Mouse (Mus musculus) gastrocnemius, adult 18-20 months (tissue): ENCODE measurements around the gene Mcidas. TPM values are rescaled to one million over a fixed set of nuclear protein-coding genes. Genes with fewer than 3 reads are reported as not detected.
A peak's percentile ranks its signal among the peaks of the same experiment; 100 is the strongest.
"Not testable (repeated sequence)": the region's sequence is repeated elsewhere in the genome, so short reads cannot be mapped to it uniquely, and the experiment has no call there.

Experiments
- DNase-seq: peaks from one replicate; pipeline ENCODE4 v3.0.0; 2021; ENCODE audit warnings: low spot score
- total RNA-seq, 2 experiments: library from RNA; stranded (reverse); gene quantifications; 2 replicates each; pipeline ENCODE4 v1.2.3; 2021

Mcidas gene
- total RNA-seq, 2 experiments from 2014 or later: not detected

GRCm38 (mm10) chr13:113012683-113013082, 19.0 kb downstream of the Mcidas start:
- no peak for DNase-seq

GRCm38 (mm10) chr13:113013174-113013953, 19.7 kb downstream of the Mcidas start:
- not testable (repeated sequence) for DNase-seq

- no peak for DNase-seq
These were observed 27.9 kb downstream of the Mcidas start for GRCm38 (mm10) chr13:113021521-113021920.

GRCm38 (mm10) chr13:113022467-113022866, 28.8 kb downstream of the Mcidas start:
- DNase-seq: no peak

- DNase-seq: no peak
These were observed 29.9 kb downstream of the Mcidas start for GRCm38 (mm10) chr13:113023274-113024143.

- DNase-seq: no peak
These were observed 37.7 kb downstream of the Mcidas start for GRCm38 (mm10) chr13:113031351-113031750.

- no peak for DNase-seq
These were observed 38.3 kb downstream of the Mcidas start for GRCm38 (mm10) chr13:113031792-113032571.

GRCm38 (mm10) chr13:113032831-113033230, 39.2 kb downstream of the Mcidas start:
- DNase-seq: no peak

- DNase-seq: no peak
These were observed 40.7 kb downstream of the Mcidas start for GRCm38 (mm10) chr13:113034271-113034886.

GRCm38 (mm10) chr13:113034950-113035421, 41.3 kb downstream of the Mcidas start, which contains the start of gene Cdc20b:
Gene Cdc20b, plus strand, starts transcription at chr13:113035111.
- peak; percentile 22 for DNase-seq

- peak; percentile 84 for DNase-seq
These were observed 42.2 kb downstream of the Mcidas start for GRCm38 (mm10) chr13:113035852-113036251.

GRCm38 (mm10) chr13:113044876-113045275, 51.2 kb downstream of the Mcidas start:
- DNase-seq: no peak

GRCm38 (mm10) chr13:113045458-113046110, 51.9 kb downstream of the Mcidas start:
- DNase-seq: no peak

- DNase-seq: peak; percentile 41
These were observed 52.7 kb downstream of the Mcidas start, which contains the start of gene Gpx8 for GRCm38 (mm10) chr13:113046211-113046883. Gene Gpx8, minus strand, starts transcription at chr13:113046410.

- no peak for DNase-seq
These were observed 53.4 kb downstream of the Mcidas start for GRCm38 (mm10) chr13:113047018-113047417.

- DNase-seq: no peak
These were observed 54.0 kb downstream of the Mcidas start for GRCm38 (mm10) chr13:113047647-113048046.
